Mouse (Mus musculus): ENCODE data around the gene Syn3.

Gene Syn3

GRCm38 (mm10) chr10:86277327-86277726 is 221.4 kb downstream of the Syn3 start:
- no peak for DNase-seq (ENCODE audit: low read depth, low spot score)

- no peak for DNase-seq (ENCODE audit: low read depth, low spot score)
Observed at GRCm38 (mm10) chr10:86275585-86275984, 223.1 kb downstream of the Syn3 start.

GRCm38 (mm10) chr10:86273410-86274191 is 225.1 kb downstream of the Syn3 start:
- DNase-seq (ENCODE audit: low read depth, low spot score): no peak

- DNase-seq (ENCODE audit: low read depth, low spot score): no peak
Observed at GRCm38 (mm10) chr10:86272826-86273225, 225.9 kb downstream of the Syn3 start.

GRCm38 (mm10) chr10:86270254-86270653 is 228.4 kb downstream of the Syn3 start:
- no peak for DNase-seq (ENCODE audit: low read depth, low spot score)

GRCm38 (mm10) chr10:86264618-86265017 is 234.1 kb downstream of the Syn3 start:
- DNase-seq (ENCODE audit: low read depth, low spot score): no peak

GRCm38 (mm10) chr10:86261725-86262124 is 237.0 kb downstream of the Syn3 start:
- DNase-seq (ENCODE audit: low read depth, low spot score): no peak

GRCm38 (mm10) chr10:86258992-86259391 is 239.7 kb downstream of the Syn3 start:
- DNase-seq (ENCODE audit: low read depth, low spot score): no peak

GRCm38 (mm10) chr10:86258046-86258445 is 240.7 kb downstream of the Syn3 start:
- no peak for DNase-seq (ENCODE audit: low read depth, low spot score)

- no peak for DNase-seq (ENCODE audit: low read depth, low spot score)
Observed at GRCm38 (mm10) chr10:86257045-86257444, 241.7 kb downstream of the Syn3 start.

- no peak for DNase-seq (ENCODE audit: low read depth, low spot score)
Observed at GRCm38 (mm10) chr10:86256221-86256620, 242.5 kb downstream of the Syn3 start.

GRCm38 (mm10) chr10:86250149-86250922 is 248.4 kb downstream of the Syn3 start:
- no peak for DNase-seq (ENCODE audit: low read depth, low spot score)

GRCm38 (mm10) chr10:86249283-86249682 is 249.4 kb downstream of the Syn3 start:
- DNase-seq (ENCODE audit: low read depth, low spot score): no peak

- DNase-seq (ENCODE audit: low read depth, low spot score): no peak
Observed at GRCm38 (mm10) chr10:86248807-86249206, 249.9 kb downstream of the Syn3 start.

GRCm38 (mm10) chr10:86248131-86248740 is 250.5 kb downstream of the Syn3 start:
- no peak for DNase-seq (ENCODE audit: low read depth, low spot score)

GRCm38 (mm10) chr10:86245396-86245795 is 253.3 kb downstream of the Syn3 start:
- no peak for DNase-seq (ENCODE audit: low read depth, low spot score)

- DNase-seq (ENCODE audit: low read depth, low spot score): no peak
Observed at GRCm38 (mm10) chr10:86243525-86243924, 255.2 kb downstream of the Syn3 start.

- no peak for DNase-seq (ENCODE audit: low read depth, low spot score)
Observed at GRCm38 (mm10) chr10:86242721-86243120, 256.0 kb downstream of the Syn3 start.

- no peak for DNase-seq (ENCODE audit: low read depth, low spot score)
Observed at GRCm38 (mm10) chr10:86230006-86230405, 268.7 kb downstream of the Syn3 start.

- no peak for DNase-seq (ENCODE audit: low read depth, low spot score)
Observed at GRCm38 (mm10) chr10:86225480-86225879, 273.2 kb downstream of the Syn3 start.

- DNase-seq (ENCODE audit: low read depth, low spot score): no peak
Observed at GRCm38 (mm10) chr10:86218984-86219383, 279.7 kb downstream of the Syn3 start.

GRCm38 (mm10) chr10:86216836-86217235 is 281.9 kb downstream of the Syn3 start:
- DNase-seq (ENCODE audit: low read depth, low spot score): no peak

All from c-Kit-negative CD71-positive TER-119-positive erythroid progenitor cells, embryonic 14.5 days (primary cell).